Mouse (Mus musculus) testis, adult 2 months (tissue): ENCODE measurements around the gene Emilin3.

ENCODE experiments used
- CTCF ChIP-seq: fragments of 200-500 bp; IDR thresholded peaks from 2 replicates; pipeline ENCODE4 v1.5.1; 2012; ENCODE audit warnings: low read depth, mild to moderate bottlenecking, inconsistent platforms, low read length, moderate library complexity; ENCODE audit not compliant: control insufficient read depth, insufficient read depth, insufficient replicate concordance
- POLR2A ChIP-seq: fragments of 200-500 bp; IDR thresholded peaks from 2 replicates; pipeline ENCODE4 v1.6.1; 2012; ENCODE audit warnings: low read depth, mild to moderate bottlenecking, inconsistent platforms, low read length, moderate library complexity; ENCODE audit not compliant: control insufficient read depth

DNA sequence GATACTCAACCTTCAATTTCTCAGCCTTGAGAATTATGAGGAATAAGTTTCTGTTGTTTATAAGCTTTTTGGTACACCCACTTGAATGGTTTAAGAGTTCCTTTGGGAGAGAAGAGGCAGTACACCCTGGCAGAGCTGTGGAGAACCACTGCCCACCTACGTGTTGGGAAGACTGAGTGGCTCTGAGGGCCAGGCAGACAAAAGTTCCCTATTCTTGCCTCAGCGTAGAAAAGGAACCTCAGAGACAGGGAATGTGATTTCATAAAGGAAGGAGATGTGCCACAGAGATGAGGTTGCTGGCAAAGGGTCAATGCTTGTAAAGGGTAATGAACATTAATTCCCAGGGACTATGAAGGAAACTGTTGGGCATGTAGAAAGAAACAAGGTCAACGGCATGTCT, 42.4 kb upstream of the Emilin3 start:
- TF ChIP-seq CTCF (no peak), POLR2A (no peak)
